Mouse (Mus musculus) heart, embryonic 14.5 days (tissue): Measurements from ENCODE around the gene Aif1l. TPM values are rescaled to one million over a fixed set of nuclear protein-coding genes. Genes with fewer than 3 reads are reported as not detected.

Experiments used
- ATAC-seq: fragments of 200-750 bp; cut with Nextera tagmentation; 2 replicates; pipeline ENCODE4 v1.8.0; 2017; ENCODE audit warnings: low read depth, moderate TSS enrichment; ENCODE audit not compliant: insufficient number of reproducible peaks, insufficient read depth, low FRiP score
- H3K27ac ChIP-seq, 2 experiments: fragments of 200-500 bp in 1 of 2; fragments of 300-500 bp in 1 of 2; sonication (generic) in 1 of 2; replicated peaks in 1 of 2; 2 replicates each; pipeline ENCODE4 v1.5.1; 2012 to 2014; ENCODE audit warnings: low read depth in 2 of 2, low read length in 2 of 2, control low read depth in 1 of 2, mild to moderate bottlenecking in 1 of 2, mixed read lengths in 1 of 2; ENCODE audit not compliant: control insufficient read depth in 1 of 2, insufficient read depth in 1 of 2
- H3K27me3 ChIP-seq: fragments of 300-500 bp; sonication (generic); 2 replicates; pipeline ENCODE4 v1.6.1; 2014; ENCODE audit warnings: mild to moderate bottlenecking, low read length, control low read depth; ENCODE audit not compliant: control insufficient read depth, insufficient read depth
- H3K36me3 ChIP-seq: fragments of 300-500 bp; sonication (generic); 2 replicates; pipeline ENCODE4 v1.6.1; 2014; ENCODE audit warnings: mild to moderate bottlenecking, control low read depth, low read length, mixed read lengths; ENCODE audit not compliant: control insufficient read depth, insufficient read depth
- H3K4me1 ChIP-seq, 2 experiments: fragments of 200-500 bp in 1 of 2; fragments of 300-500 bp in 1 of 2; sonication (generic) in 1 of 2; 2 replicates each; pipeline ENCODE4 v1.6.1; 2012 to 2014; ENCODE audit warnings: low read length in 2 of 2, control low read depth in 1 of 2, mixed read lengths in 1 of 2; ENCODE audit not compliant: control insufficient read depth in 2 of 2, insufficient read depth in 2 of 2
- H3K4me2 ChIP-seq: fragments of 300-500 bp; sonication (generic); 2 replicates; pipeline ENCODE4 v1.6.1; 2014; ENCODE audit warnings: mild to moderate bottlenecking, low read length
- H3K4me3 ChIP-seq, 2 experiments: fragments of 200-500 bp in 1 of 2; fragments of 300-500 bp in 1 of 2; sonication (generic) in 1 of 2; 2 replicates each; pipeline ENCODE4 v1.5.1; 2012 to 2014; ENCODE audit warnings: low read length in 2 of 2, mild to moderate bottlenecking in 2 of 2, control low read depth in 1 of 2, low read depth in 1 of 2, moderate library complexity in 1 of 2; ENCODE audit not compliant: control insufficient read depth in 1 of 2, insufficient read depth in 1 of 2
- H3K9ac ChIP-seq: fragments of 300-500 bp; sonication (generic); 2 replicates; pipeline ENCODE4 v1.6.1; 2014; ENCODE audit warnings: mild to moderate bottlenecking, low read length
- H3K9me3 ChIP-seq: fragments of 300-500 bp; sonication (generic); 2 replicates; pipeline ENCODE4 v1.6.1; 2016; ENCODE audit warnings: low read length, control low read depth; ENCODE audit not compliant: control insufficient read depth
- WGBS: fragments of 180-500 bp; shearing (Covaris S2); extraction: QIAGEN DNeasy Blood & Tissue Kit; methylation state at CpG from one replicate; pipeline ENCODE4 v1.1.7; 2014; 5-methylcytosine and 5-hydroxymethylcytosine counted together
- polyA plus RNA-seq: library from polyadenylated mRNA; unstranded; fragments of >200 nt; fragmentation: Nextera tagmentation; extraction: Ambion mirVana; gene quantifications from 2 replicates; pipeline ENCODE4 v1.2.1, GENCODE M21; 2014

Gene Aif1l
- polyA plus RNA-seq, 1 experiment from 2014 or later: 72.7 TPM

DNA sequence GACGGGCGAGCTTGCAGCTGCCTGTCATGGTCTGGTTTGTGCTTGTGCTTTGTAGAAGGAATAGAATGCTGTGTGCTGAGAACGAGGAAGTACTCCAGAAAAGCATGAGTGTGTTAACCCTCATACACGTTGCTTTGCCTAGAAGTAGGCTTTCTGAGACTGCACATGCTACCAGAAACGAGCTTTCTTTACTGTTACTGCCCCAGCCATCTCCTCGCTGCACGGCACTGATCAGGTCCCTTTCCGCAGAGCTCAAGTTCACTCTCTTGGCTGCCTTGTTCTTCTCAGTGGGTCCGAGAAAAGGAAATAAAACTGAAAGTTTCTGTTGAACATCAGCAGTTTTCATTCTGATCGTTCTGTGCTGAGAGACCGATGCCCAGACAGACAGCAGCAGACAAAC, 58.8 kb downstream of the Aif1l start:
- Histone ChIP-seq H3K36me3 (peaks cover 91% of the 10 kb centered on the region), H3K4me2 (no peak overlapping the region), H3K27me3 (no peaks in the 10 kb centered on the region), H3K9ac (no peak overlapping the region), H3K4me1 (no peaks in the 10 kb centered on the region), H3K4me3 (no peak overlapping the region), H3K27ac (no peak overlapping the region), H3K9me3 (no peaks in the 10 kb centered on the region)
- 89% methylated on average over 11 of the region's 11 CpGs for WGBS
- no peak for ATAC-seq

DNA sequence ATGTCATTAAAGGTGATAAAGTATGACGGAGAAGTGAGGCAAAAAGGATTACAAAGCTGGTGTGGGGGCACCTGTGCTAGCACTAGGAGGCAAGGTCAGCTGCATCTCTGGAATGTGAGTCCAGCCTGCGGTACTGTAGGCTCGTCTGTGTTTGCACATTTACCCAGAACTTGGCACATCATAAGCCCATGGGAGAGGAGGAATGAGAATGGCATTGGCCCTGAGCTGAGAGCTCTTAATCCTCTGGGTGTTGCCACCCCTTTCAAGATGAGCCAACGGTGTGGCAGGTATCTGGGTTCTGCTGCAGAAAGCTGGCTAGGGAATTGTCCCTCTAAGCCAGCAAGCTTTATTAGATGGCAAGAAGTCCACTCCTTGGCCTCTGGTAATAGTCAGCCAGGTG, 69.8 kb downstream of the Aif1l start:
- Histone ChIP-seq H3K36me3 (peaks cover 100% of the 10 kb centered on the region), H3K4me3 (no peak overlapping the region), H3K9ac (no peak overlapping the region), H3K9me3 (no peaks in the 10 kb centered on the region), H3K27me3 (no peaks in the 10 kb centered on the region), H3K27ac (no peak overlapping the region), H3K4me1 (no peaks in the 10 kb centered on the region), H3K4me2 (no peak overlapping the region)
- WGBS: 78% methylated on average over 4 of the region's 4 CpGs
- ATAC-seq: no peak

DNA sequence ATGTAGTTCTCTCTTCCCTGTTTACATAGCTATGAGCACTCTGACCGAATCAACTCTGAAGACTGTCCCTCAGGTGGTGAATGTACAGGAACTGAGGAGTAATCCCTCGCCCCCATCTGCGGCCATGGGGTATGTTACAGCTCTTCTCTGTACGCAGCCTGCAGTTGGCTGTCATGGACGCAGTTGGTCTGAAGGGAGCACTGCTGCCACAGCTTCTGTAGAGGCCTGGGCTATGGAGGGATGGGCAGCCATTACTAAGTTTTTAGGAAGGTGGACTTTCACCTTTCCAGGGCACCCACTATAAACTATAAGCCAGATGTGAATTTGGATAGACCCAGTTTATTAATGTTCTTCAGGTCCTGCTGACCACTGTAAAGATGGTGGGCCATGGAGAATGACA, 70.3 kb downstream of the Aif1l start:
- Histone ChIP-seq H3K9me3 (no peaks in the 10 kb centered on the region), H3K36me3 (peaks cover 100% of the 10 kb centered on the region), H3K9ac (no peak overlapping the region), H3K4me3 (no peak overlapping the region), H3K27ac (no peak overlapping the region), H3K4me2 (no peak overlapping the region), H3K27me3 (no peaks in the 10 kb centered on the region), H3K4me1 (no peaks in the 10 kb centered on the region)
- WGBS: 87% methylated on average over 5 of the region's 5 CpGs
- ATAC-seq: no peak

Other genes with a start within 250 kb of the Aif1l start
- gene Qrfp, start 139.6 kb upstream of the Aif1l start, polyA plus RNA-seq: 0.08 TPM in 1 of 2 replicates, not detected in the other
- 0.04 TPM in 1 of 2 replicates, not detected in the other for gene Fibcd1, start 104.1 kb upstream of the Aif1l start, polyA plus RNA-seq
- gene Lamc3, start 62.8 kb upstream of the Aif1l start, polyA plus RNA-seq: 0.19 and 0.24 TPM in 2 replicates
- gene Nup214, start 24.3 kb downstream of the Aif1l start, polyA plus RNA-seq: 46.2 and 48.5 TPM in 2 replicates
- gene Fam78a, start 134.7 kb downstream of the Aif1l start, polyA plus RNA-seq: 29.0 and 33.7 TPM in 2 replicates
- gene Plpp7, start 145.4 kb downstream of the Aif1l start, polyA plus RNA-seq: 13.3 and 13.6 TPM in 2 replicates
- gene Prrc2b, start 200.9 kb downstream of the Aif1l start, polyA plus RNA-seq: 35.8 and 41.8 TPM in 2 replicates